Mouse (Mus musculus) liver, adult 2 months (tissue): Measurements from ENCODE around the gene Tma7. TPM values are rescaled to one million over a fixed set of nuclear protein-coding genes. Genes with fewer than 3 reads are reported as not detected.
A peak's percentile ranks its signal among the peaks of the same experiment; 100 is the strongest.

Experiments
- DNase-seq: peaks from one replicate; pipeline ENCODE4 v3.0.0-alpha.2; 2011; ENCODE audit warnings: low read depth, low spot score; ENCODE audit errors: extremely low read depth
- H3K27ac ChIP-seq: fragments of 200-500 bp; replicated peaks from 2 replicates; pipeline ENCODE4 v1.5.1; 2012; ENCODE audit warnings: low read depth, mild to moderate bottlenecking, control low read depth, inconsistent platforms, low read length; ENCODE audit not compliant: insufficient read depth
- H3K27me3 ChIP-seq: fragments of 200-500 bp; 2 replicates; pipeline ENCODE4 v1.6.1; 2012; ENCODE audit warnings: mild to moderate bottlenecking, moderate library complexity, low read length, inconsistent platforms; ENCODE audit not compliant: control insufficient read depth, insufficient read depth
- H3K36me3 ChIP-seq: fragments of 200-500 bp; 2 replicates; pipeline ENCODE4 v1.6.1; 2012; ENCODE audit warnings: low read length, inconsistent platforms; ENCODE audit not compliant: control insufficient read depth, insufficient read depth
- H3K4me1 ChIP-seq: fragments of 200-500 bp; 2 replicates; pipeline ENCODE4 v1.6.1; 2011; ENCODE audit warnings: low read length; ENCODE audit not compliant: control insufficient read depth, insufficient read depth
- H3K4me3 ChIP-seq: fragments of 200-500 bp; 2 replicates; pipeline ENCODE4 v1.5.1; 2011; ENCODE audit warnings: low read depth, mild to moderate bottlenecking, control low read depth, low read length, moderate library complexity; ENCODE audit not compliant: insufficient read depth
- H3K79me2 ChIP-seq: fragments of 200-500 bp; 2 replicates; pipeline ENCODE4 v1.6.1; 2012; ENCODE audit warnings: inconsistent platforms, mild to moderate bottlenecking, low read length, moderate library complexity; ENCODE audit not compliant: control insufficient read depth, insufficient read depth
- H3K9ac ChIP-seq: fragments of 200-500 bp; 2 replicates; pipeline ENCODE4 v1.6.1; 2012; ENCODE audit warnings: low read depth, mild to moderate bottlenecking, control low read depth, inconsistent platforms, low read length
- CTCF ChIP-seq: fragments of 200-500 bp; IDR thresholded peaks from 2 replicates; pipeline ENCODE4 v1.5.1; 2011; ENCODE audit warnings: low read depth, low read length, control low read depth
- POLR2A ChIP-seq: fragments of 200-500 bp; IDR thresholded peaks from 2 replicates; pipeline ENCODE4 v1.6.1; 2011; ENCODE audit warnings: low read length, control low read depth; ENCODE audit not compliant: insufficient read depth; ENCODE audit errors: extremely low read depth
- WGBS: fragments of 180-500 bp; shearing (Covaris S2); methylation state at CpG from one replicate; pipeline ENCODE4 v1.1.7; 2018; 5-methylcytosine and 5-hydroxymethylcytosine counted together
- polyA plus RNA-seq: library from polyadenylated mRNA; depleted of rRNA; stranded (reverse); fragments of >200 nt; gene quantifications from 2 replicates; pipeline ENCODE4 v1.2.3, GENCODE M21; 2012
- total RNA-seq: library from RNA; depleted of rRNA; stranded (reverse); fragments of >200 nt; gene quantifications from 2 replicates; pipeline ENCODE4 v1.2.3, GENCODE M21; 2014

Tma7 gene
- total and polyA plus RNA-seq, 2 experiments, result 23.3 to 54.7 TPM

- no peak for TF ChIP-seq CTCF
- TF ChIP-seq POLR2A, result no peak
- 85% methylated on average over 3 of the region's 3 CpGs for WGBS
- DNase-seq, result no peak
- no peak overlapping the region for H3K4me3 ChIP-seq
- peaks cover 6% of the 10 kb centered on the region; the same call in 1 of the 2 replicates for H3K4me1 ChIP-seq
- no peak overlapping the region for H3K9ac ChIP-seq
- H3K36me3 ChIP-seq, result no peaks in the 10 kb centered on the region
- H3K27ac ChIP-seq, result no peak overlapping the region
- H3K79me2 ChIP-seq, result peaks cover 12% of the 10 kb centered on the region
- no peaks in the 10 kb centered on the region for H3K27me3 ChIP-seq
Observed at GRCm38 (mm10) chr9:109102541-109102940, 20.2 kb upstream of the Tma7 start.

- H3K4me1 ChIP-seq, result peaks cover 9% of the 10 kb centered on the region
- no peak overlapping the region for H3K27ac ChIP-seq
- TF ChIP-seq POLR2A (no peak), CTCF (no peak)
- no peak overlapping the region for H3K9ac ChIP-seq
- peaks cover 12% of the 10 kb centered on the region for H3K79me2 ChIP-seq
- H3K4me3 ChIP-seq, result no peak overlapping the region
- no peaks in the 10 kb centered on the region for H3K36me3 ChIP-seq
- 93% methylated on average over 5 of the region's 5 CpGs for WGBS
- no peak for DNase-seq
- no peaks in the 10 kb centered on the region for H3K27me3 ChIP-seq
Observed at GRCm38 (mm10) chr9:109101933-109102445, 19.6 kb upstream of the Tma7 start.

- Histone ChIP-seq H3K4me3 (no peak overlapping the region), H3K9ac (no peak overlapping the region), H3K36me3 (no peaks in the 10 kb centered on the region), H3K4me1 (peaks cover 12% of the 10 kb centered on the region), H3K27ac (no peak overlapping the region; the same call in 1 of the 2 replicates), H3K79me2 (peaks cover 12% of the 10 kb centered on the region), H3K27me3 (no peaks in the 10 kb centered on the region)
- no peak for DNase-seq
- WGBS, result 88% methylated on average over 20 of the region's 20 CpGs
- no peak for TF ChIP-seq POLR2A
- no peak for TF ChIP-seq CTCF
Observed at GRCm38 (mm10) chr9:109100307-109100928, 18.0 kb upstream of the Tma7 start.

- no peaks in the 10 kb centered on the region for H3K27me3 ChIP-seq
- 13% methylated on average over 6 of the region's 6 CpGs for WGBS
- no peak for TF ChIP-seq POLR2A
- TF ChIP-seq CTCF, result no peak
- no peak for DNase-seq
- no peaks in the 10 kb centered on the region for H3K36me3 ChIP-seq
- H3K27ac ChIP-seq, result peak overlapping the region; percentile 8; the same call in 1 of the 2 replicates
- H3K4me1 ChIP-seq, result peaks cover 17% of the 10 kb centered on the region
- H3K79me2 ChIP-seq, result peaks cover 12% of the 10 kb centered on the region
- no peak overlapping the region for H3K4me3 ChIP-seq
- H3K9ac ChIP-seq, result no peak overlapping the region
Observed at GRCm38 (mm10) chr9:109098969-109099368, 16.6 kb upstream of the Tma7 start.

DNA sequence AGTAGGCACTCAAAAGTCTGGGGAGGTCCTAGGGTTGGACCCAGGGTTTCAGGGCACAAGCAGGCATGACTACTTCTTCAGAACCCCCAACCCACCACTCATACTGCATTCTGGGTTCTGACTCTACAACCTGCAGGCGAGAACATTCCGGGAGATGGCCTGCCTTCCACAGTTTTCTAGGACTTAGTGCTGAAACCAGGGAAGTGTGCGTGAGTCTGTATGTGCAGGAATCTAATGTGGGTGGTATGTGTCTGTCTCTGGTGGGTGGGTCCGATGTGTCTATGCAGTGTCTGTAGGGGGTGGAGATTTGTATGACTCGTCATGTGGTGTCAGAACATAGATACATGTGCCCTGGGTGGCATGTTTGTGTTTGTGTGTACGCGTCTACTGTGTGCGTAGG, 16.0 kb upstream of the Tma7 start:
- H3K4me1 ChIP-seq, result peaks cover 17% of the 10 kb centered on the region
- H3K27ac ChIP-seq, result 0 out of 2 replicates have a peak overlapping the region, but pooled peaks have one; percentile 22
- TF ChIP-seq CTCF (no peak), POLR2A (no peak)
- H3K27me3 ChIP-seq, result no peaks in the 10 kb centered on the region
- no peaks in the 10 kb centered on the region for H3K36me3 ChIP-seq
- DNase-seq, result no peak
- no peak overlapping the region for H3K4me3 ChIP-seq
- no peak overlapping the region for H3K9ac ChIP-seq
- 74% methylated on average over 8 of the region's 8 CpGs for WGBS
- peaks cover 12% of the 10 kb centered on the region for H3K79me2 ChIP-seq

GRCm38 (mm10) chr9:109097831-109098230, 15.4 kb upstream of the Tma7 start:
- DNase-seq, result no peak
- Histone ChIP-seq H3K27me3 (no peaks in the 10 kb centered on the region), H3K27ac (peak overlapping the region; percentile 22; the same call in 1 of the 2 replicates), H3K4me1 (peaks cover 22% of the 10 kb centered on the region), H3K9ac (no peak overlapping the region), H3K4me3 (peak overlapping the region; percentile 19; the same call in 1 of the 2 replicates), H3K79me2 (peaks cover 12% of the 10 kb centered on the region), H3K36me3 (no peaks in the 10 kb centered on the region)
- 18% methylated on average over 5 of the region's 5 CpGs for WGBS
- no peak for TF ChIP-seq CTCF
- no peak for TF ChIP-seq POLR2A
